Mouse (Mus musculus): ENCODE results near the gene Ociad1.
A peak's percentile ranks its signal among the peaks of the same experiment; 100 is the strongest.

Ociad1 gene

DNA sequence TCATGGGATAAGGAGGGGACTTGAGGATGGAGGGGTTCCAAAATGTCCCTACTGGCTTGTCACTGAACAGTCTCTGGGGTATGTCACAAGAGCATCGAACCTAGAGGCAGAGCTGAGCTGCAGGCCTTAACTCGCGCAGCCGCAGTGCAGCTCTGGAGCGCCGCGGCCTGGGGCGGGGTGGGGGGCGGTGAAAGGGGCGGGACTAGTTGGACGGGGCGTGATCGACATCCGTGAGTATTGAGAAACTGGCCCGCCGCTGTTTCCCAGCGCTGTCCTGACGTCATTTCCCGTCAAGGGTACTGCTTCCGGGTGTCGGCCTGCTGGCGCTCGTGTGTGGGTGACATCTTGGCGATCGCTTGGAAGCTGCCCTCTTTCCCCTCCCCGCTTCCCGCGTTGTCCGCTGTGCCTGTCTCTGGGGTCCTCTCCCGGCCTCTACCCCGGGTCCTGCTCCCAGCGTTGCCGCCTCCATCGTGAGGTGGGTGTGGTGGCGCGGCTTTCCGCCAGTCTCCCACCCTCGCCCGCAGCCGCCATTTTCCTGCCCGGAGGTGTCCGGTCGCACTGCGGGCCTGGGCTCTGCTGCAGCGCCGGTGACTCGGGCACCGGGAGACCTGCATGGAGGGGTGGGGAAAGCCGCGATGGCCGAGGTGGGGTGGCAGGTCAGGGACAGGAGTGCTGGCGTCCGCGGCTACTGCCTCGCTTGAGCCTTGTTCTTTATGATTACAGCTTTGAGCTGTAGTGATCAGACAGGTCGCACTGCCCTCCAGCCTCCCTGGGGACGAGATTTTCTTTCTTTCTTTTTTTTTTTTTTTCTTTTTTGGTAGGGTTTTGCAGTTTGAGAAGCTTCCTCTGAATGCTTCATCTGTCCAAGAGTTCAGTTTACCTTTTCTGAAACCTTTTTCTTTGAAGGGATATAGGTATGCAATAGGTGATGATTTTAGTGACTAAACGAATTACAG is at the start of gene Ociad1:
Gene Ociad1 (plus strand): TSS at position 283 of the 956 bp plus-strand sequence.
- DNase-seq (ENCODE audit: low read depth, low spot score), result peak; percentile 98

DNA sequence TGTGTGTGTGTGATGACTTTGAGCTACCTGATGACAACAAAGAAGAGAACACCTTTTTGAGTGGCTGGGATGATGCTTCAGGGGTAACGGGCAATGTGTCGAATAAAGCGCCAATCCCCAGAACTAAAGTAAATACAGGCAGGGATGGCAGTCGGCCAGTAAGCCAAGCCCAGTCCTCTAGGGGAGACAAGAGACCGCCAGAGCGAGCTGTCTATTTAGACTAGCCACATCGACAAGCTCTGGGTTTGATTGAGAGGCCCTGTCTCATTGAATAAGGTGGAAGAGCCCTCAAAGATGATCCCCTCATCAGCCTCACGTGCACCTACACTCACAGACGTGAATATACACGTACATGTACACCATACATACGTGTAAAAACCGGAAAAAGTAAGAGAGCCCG is 48.2 kb upstream of the Ociad1 start:
- peak; percentile 39 for DNase-seq (ENCODE audit: low read depth, low spot score)

DNA sequence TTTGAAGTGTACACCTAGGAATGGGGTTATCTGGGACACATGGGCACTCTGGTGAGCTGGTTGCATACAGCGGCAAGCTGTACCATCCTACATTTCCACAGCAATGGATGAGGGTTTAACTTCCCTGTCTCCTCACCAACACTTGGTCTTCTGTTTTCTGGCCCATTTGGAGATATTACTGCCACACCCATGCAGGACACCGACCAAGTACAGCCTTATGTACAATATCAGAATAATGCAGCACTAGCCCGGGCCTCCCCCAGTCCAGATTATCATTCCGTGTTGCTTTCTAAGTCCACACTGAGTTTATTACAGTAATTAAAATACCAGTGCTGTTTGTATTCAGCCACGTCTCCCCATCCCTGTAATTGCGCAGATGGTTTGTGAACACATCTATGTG is 46.2 kb upstream of the Ociad1 start:
- DNase-seq (ENCODE audit: low read depth, low spot score), result no peak

DNA sequence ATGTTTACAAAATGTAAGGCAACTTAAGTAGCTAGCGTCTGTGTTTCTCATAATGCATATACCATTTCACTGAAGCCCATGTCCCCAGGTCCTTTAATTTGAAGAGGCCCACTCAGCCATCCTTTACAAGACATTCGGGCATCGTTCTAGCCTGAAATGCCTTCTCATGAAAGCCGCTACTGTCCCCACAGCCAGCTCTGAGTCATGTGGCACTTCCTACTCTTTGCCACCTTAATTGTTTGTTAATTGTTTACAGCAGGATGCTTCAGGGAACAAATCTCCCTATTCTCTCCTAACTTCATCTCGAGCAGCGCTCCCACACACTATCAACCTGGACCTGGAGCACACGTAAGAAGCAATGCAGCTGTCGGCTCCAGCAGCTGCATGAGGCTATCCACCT is 44.4 kb upstream of the Ociad1 start:
- no peak for DNase-seq (ENCODE audit: low read depth, low spot score)

DNA sequence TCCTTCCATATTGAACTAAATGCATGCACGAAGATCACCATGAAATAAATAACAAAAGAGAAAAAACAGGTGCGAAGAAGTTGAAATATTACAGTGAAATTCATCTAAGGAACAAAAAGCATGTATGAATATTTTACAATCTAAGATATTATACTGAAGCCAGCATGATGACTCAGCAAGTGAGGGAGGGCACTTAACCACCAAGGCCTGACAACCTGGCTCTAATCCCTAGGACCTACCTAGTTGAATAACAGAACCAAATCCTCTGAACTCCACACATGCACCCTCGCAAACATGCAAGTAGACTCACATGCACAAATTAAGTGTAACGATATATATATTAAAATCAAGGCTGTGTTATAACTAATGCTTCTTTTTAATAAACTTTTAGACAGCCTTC is 43.2 kb upstream of the Ociad1 start:
- DNase-seq (ENCODE audit: low read depth, low spot score), result no peak

DNA sequence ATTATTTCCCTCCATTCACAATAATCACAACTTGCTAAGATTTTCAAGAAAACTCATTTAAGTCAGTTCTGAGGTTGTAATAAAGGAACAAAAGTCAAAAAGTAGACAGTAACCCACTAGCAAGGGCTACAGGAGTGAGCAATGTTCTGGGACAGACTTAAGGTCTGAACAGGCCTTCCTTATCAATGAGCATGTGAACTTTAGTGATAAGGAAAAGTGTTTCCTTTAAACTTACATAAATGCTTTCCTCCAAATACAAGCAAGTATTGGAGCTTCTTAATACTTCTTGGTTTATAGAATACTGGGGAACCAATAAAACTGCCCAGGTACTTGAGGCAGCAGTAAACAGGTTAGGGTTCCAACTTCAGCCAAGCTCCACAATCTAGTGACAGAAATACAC is 39.8 kb upstream of the Ociad1 start:
- no peak for DNase-seq (ENCODE audit: low read depth, low spot score)

DNA sequence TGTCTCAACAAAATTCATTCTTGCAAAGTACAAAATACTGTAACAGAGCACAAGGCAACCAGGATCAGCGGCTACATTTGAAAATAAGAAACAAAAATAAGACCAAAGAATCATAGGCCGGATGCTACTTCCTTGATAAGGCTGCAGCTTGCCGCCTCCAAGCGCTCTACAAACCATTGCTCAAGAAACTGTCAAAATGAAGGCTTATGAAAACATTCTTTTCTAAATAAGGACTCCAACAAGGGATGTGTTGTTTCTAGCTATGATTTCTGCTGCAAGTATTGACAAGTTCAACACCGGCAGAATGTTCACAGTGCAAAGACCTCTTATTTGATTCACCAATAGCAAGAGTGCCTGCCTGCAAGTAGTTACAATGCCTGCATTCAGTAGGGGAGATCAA is 37.9 kb upstream of the Ociad1 start:
- DNase-seq (ENCODE audit: low read depth, low spot score), result no peak

DNA sequence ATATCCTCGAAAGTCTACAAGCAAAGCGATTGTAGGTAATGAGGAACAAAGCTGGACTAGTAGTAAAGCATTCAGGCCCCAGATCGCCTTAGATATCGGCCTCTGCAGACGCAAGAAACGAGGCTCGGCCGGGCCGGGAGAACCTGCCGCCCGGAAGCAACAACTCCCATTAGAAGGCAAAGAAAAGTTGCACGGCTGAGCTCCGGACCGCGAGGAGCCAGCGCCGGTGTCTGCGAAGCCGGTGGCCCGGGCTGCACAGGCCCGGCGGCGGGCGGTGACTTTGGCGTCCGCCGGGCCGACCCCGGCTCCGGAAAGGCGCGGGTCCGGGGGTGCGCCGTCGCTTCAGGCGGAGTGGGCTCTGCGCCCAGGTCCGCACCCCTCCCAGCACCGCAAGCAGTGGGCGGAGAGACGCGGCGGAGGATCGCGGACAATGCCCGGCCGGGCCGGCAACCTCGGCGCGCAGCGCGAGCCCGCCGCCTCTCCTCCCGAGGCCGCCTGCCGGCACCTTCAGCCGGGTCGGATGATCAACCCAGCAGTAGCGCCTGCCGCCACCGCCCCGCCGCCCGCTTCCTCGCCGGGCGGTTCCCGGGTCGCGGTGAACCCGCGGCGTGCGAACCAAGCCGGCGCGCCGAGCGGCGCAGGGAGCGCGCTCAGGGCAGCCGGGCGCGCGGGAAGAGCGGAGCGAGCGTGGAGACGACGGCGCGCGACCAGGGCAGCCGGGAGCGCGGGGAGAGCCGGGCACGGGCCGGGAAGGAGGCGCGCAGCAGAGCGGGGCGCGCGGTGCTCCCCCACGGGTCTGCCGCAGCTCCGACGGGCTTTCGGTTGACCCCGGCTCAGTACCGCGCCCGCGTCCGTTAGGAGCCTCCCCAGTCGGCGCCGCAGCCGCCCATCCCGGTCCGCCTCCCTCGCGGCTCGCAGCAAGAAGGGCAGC is 37.0 kb upstream of the Ociad1 start:
- DNase-seq (ENCODE audit: low read depth, low spot score), result peak; percentile 54

DNA sequence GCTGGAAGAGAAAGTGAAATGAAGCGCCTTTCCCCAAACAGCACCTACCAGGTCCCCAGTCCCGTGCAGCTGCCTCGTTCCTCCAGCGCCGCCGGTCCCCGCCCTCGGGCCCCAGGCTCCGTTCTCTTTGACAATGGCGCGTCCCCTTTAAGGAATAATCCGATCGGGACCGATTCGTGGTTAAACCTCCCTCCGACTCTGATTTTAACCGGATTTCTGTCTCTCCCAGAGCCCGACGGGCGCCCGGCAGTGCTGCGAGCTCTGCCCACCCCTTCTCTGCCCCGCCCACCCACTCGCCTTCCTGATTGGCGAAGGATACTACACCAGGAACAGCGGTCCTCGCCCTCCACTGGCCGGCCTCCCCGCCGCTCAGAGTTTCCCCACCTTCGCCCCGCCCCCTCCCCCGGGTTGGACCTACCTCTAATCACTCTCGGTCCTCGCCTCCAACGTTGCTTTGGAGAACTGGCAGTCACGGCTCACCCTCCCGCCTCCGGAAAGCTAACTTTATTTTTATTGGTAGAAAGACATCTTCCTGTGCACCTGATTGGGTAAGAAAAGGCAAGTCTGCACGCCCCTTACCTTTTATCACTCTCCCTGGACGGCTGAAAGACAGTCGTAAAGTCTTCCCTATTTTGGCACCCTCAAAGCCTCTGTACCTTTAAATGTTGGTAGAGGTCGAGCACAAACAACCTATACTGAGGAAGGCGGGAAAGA is 36.1 kb upstream of the Ociad1 start, which contains the start of gene Fryl:
Gene Fryl (minus strand): TSS at position 268 of the 714 bp plus-strand sequence.
- DNase-seq (ENCODE audit: low read depth, low spot score), result peak; percentile 99

DNA sequence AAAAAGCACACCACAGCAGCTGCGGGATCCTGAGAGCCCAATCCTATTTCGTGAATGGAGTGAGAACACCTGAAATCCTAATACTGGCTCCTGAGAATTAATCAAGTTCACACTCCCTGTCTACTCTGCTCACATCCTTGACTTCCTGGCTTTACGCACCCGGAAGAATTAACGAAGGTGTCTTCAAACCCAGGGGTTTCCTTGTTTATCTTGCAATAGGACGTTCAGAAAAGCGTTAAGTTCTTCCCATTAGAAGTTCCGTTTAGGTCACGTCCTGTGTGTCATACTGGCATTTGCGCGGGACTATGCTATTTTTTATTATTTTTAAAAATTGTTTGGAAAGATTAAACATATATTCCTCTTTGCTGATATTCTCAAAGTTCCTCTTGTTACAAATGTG is 35.5 kb upstream of the Ociad1 start:
- no peak for DNase-seq (ENCODE audit: low read depth, low spot score)

DNA sequence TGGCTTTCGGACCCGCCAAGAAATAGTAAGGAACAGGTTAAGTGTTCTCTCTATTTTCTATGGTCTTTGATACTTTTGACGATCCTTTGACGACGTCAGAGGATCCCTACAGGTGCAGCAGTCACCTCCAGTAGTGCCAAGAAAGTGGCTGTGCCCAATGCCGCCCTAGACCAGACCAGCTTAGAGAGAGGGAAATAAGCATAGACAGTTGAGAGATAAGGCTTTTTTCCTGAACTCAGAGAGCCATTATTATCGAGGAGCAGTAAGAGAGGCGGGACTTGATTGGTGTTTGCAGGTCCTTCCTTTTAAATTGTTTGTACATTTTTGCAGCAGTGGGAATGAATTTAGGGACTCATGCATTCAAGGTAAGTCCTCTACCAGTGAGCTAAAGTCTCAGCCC is 34.9 kb upstream of the Ociad1 start:
- DNase-seq (ENCODE audit: low read depth, low spot score), result no peak

DNA sequence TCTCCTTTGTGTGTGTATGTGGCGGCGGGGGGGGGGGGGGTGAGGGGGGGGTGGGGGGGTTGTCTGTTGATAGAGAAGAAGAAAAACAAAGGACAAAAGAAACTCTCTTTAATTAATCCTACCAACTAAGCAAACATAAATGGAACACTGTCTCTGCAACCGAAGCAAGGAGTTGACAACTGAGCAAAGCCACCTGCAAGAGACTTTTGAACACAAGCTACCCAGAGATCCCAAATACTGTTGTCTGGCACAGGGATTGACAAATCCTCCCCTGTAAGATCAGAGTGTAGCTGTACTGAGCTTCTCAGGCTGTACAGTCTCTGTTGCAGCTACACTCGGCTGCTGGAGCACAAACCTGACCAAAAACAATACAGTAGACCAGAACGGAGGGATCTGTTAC is 28.5 kb upstream of the Ociad1 start:
- no peak for DNase-seq (ENCODE audit: low read depth, low spot score)

DNA sequence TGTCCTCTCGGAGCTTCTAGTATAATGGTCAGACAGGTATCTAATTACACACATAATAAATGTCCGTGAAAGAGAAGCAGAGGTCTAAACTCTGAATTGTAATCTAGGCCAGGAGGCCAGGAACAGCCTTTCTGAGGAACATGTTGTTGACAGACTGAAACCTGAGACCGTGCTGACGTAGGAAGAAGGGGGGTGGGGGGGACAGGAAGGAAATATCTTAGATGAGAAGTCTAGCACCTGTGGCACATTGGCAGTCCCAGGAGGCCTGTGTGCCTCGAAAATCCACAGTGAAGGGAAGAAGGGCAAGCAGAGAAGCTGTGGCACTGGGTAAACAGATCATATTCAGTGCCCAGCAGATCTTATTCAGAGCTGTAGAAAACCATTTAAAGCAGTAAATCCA is 27.1 kb upstream of the Ociad1 start:
- DNase-seq (ENCODE audit: low read depth, low spot score), result no peak

DNA sequence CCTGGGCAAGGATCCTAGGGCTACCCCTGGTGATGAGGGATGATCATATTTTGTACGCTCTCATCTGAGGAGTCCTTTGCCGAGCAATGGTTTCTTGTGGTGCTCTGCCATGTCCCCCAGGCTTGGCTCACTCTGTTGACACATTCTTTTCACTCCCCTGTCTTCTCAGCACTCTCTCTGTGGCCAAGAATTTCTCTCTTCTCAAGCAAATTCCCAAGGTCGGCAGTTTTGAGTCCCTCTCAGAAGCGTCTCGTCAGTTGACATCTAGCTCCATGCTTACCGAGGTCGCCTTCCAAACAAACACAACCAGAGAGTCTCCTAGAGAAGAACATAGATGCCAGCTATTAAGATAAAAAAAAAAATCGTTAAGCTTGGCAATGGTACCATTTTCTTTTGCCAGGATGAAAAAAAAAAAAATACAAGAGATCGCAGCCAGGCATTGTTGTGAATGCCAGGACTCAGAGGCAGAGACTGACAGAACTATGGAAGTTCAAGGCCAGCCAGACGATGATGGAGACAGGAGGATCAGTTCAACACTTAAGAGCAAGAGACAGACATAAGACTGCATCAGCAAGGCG is 23.9 kb upstream of the Ociad1 start:
- no peak for DNase-seq (ENCODE audit: low read depth, low spot score)

DNA sequence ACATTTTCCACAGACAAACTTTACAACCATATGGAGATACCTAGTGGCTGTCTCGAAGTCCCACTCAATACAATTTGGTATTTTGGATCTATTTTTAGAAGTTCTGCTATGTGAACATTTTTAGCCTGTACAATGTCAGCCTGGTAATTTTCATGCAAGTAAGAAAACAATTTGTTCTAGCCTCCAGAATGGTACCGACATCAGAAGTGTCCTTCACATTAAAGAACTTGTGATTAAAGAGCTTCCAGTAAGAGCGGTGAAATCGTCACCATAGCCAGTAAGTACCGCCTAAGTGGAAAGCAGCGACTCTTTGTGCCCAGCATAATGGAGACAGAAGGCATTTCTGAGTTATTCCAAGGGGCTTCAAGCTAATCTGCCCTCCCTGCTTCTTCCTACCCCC is 22.0 kb upstream of the Ociad1 start:
- no peak for DNase-seq (ENCODE audit: low read depth, low spot score)

DNA sequence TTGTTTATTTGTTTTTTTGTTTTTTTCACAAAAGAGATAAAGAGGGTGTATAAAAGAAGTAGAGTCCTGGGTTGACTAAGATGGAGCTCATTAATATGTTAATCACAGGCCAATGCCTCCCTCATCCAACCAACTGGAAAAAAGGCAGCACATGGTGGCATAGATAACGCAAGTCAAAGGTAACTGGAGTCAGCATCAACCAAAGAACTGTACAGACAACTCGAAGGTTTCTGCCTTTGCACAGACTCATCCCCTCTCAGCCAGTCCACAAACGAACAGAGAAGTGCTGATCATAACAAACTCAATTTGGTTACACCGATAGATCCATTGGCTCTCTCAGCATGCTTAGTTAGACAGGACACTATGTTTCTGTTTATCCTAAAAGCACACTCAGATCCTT is 19.4 kb upstream of the Ociad1 start:
- no peak for DNase-seq (ENCODE audit: low read depth, low spot score)

DNA sequence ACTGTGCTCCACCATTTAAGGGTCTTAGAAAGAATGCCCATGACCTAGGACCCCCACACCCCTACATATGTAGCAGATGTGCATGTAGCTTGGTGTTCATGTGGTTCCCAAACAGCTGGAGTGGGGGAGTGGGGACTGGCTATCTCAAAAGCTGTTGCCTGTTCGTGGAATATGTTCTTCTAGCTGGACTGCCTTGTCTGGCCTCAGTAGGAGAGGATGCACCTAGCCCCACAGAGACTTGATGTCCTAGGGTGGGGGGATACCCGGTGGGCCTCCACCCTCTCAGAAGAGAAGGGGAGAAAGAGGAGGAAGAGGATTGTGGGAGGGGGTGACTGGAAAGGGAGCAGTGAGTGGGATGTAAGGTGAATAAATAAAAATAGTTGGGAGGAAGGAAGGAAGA is 17.6 kb upstream of the Ociad1 start:
- no peak for DNase-seq (ENCODE audit: low read depth, low spot score)

DNA sequence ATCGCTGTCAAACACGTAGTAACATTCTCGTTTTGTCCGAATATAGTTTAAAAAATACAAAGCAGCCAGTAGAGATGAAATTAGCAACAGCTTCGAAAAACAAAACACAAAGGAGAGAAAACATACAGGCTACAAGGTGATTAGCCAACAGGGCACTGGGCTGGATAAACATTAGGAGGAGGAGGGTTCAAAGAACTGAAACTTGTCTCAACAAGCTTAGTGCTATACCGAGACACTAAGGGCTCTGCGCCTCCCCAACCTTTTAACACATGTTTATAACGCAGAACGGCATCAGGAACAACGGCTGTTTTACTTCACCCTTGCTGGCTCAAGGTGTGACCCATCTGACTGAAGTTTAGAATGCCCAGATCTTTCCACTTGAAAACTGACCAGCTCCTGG is 13.4 kb upstream of the Ociad1 start:
- no peak for DNase-seq (ENCODE audit: low read depth, low spot score)

DNA sequence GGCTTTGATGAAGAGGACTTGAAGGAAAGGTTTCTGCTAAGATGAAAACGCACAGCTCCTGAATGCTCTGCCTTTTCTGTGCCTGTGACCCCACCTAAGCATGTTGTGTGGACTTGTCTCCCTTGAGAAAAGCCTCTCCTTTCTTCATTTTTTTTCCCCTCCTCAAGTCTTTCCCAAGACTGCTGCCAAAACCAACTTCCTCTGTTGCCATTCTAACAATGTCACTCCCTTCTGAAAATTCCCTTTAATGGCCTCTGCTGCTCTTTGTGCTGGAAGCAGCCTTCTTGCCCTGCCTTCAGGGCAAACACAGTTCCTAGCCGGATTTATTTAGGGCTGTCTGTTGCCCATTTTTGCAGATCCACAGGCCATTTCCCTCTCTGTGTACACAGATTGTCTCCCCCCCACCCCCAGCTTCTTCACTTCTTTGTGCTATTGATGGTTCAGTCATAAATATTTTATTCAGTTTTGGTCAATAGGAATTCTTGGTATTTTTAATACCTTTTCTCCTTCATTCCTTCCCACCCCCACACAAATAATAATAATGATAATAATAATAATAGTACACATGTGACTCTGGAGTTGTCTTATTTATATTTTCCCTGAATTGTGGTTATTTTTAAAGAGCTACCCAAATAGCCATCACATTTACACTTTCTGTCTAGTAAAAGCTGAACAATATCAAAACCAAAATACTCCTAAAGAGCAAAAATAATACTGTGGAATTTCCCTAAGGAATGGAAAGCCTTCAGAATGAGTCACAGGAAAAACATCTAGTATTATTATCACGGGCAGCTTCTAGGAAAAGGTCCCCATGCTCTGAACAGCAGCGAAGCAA is 12.6 kb upstream of the Ociad1 start:
- no peak for DNase-seq (ENCODE audit: low read depth, low spot score)

DNA sequence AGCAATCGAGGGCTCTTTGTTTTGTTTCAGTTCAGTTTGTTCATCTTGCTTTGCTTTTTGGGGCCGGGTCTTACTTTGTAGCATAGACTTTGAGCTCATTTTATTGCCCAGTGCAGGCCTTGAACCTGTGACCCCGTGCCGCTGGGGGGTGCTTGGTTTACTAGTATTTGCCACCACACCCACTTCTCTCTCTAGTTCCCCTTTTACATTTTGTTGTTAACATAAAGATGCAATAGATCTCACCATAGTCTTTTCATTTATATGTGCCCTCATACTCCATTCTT is 12.1 kb upstream of the Ociad1 start:
- no peak for DNase-seq (ENCODE audit: low read depth, low spot score)

DNA sequence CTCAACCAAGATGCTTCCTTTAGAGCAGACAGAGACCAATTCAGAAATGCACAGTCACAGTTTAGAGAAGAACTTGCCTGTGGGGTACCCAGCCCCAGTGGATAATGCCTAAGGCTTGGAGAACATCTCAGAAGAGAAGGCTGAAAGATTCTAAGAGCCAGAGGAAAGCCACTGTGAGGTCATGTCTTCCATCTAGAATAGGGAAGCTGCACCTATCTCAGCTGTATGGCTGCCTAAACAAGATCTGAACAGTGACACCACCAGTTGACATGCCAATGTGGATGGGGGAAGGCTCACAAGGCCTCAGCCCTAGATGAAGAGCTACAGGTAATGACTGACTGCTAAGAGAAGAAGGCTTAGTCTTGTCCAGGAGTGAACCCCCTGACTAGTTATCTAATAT is 8.5 kb upstream of the Ociad1 start:
- no peak for DNase-seq (ENCODE audit: low read depth, low spot score)
